Mouse (Mus musculus): ENCODE results near the gene Bnc2. TPM values are rescaled to one million over a fixed set of nuclear protein-coding genes. Genes with fewer than 3 reads are reported as not detected.

The Bnc2 gene
- total and polyA plus RNA-seq, 3 experiments: 0.55 TPM; not detected in 2

- H3K9me3 ChIP-seq (replicated peaks): peaks cover 45% of the 10 kb centered on the region
- no peak overlapping the region for H3K4me3 ChIP-seq (ENCODE audit: low read depth, low read length)
- no peak for TF ChIP-seq POLR2AphosphoS5 (IDR thresholded peaks at IDR 0.05; ENCODE audit: insufficient replicate concordance, low read depth, low read length)
- TF ChIP-seq GATA2 (IDR thresholded peaks at IDR 0.05; ENCODE audit: borderline replicate concordance, low read depth, low read length): no peak
- no peak for TF ChIP-seq TAL1 (conservative IDR thresholded peaks at IDR 0.05; ENCODE audit: low read depth, low read length)
- no peak for TF ChIP-seq GATA1 (IDR thresholded peaks at IDR 0.05; ENCODE audit: borderline replicate concordance, low read length)
- no peak for TF ChIP-seq CTCF (IDR thresholded peaks at IDR 0.05; ENCODE audit: low read depth, low read length)
- ATAC-seq (ENCODE audit: extremely low read depth, insufficient number of reproducible peaks, low FRiP score, poor library complexity, severe bottlenecking) (no peak), DNase-seq (ENCODE audit: low spot score) (no peak)
- no peaks in the 10 kb centered on the region for H3K27me3 ChIP-seq (ENCODE audit: insufficient read depth, low read length)
- H3K4me1 ChIP-seq (ENCODE audit: insufficient read depth, low read depth, low read length): no peaks in the 10 kb centered on the region
- H3K36me3 ChIP-seq (replicated peaks): no peaks in the 10 kb centered on the region
Observed at GRCm38 (mm10) chr4:84674318-84675170, 531 bp downstream of the Bnc2 start.

GRCm38 (mm10) chr4:84673681-84674307 lies 1.3 kb downstream of the Bnc2 start:
- H3K27me3 ChIP-seq (ENCODE audit: insufficient read depth, low read length): no peaks in the 10 kb centered on the region
- H3K9me3 ChIP-seq (replicated peaks): peaks cover 45% of the 10 kb centered on the region
- no peaks in the 10 kb centered on the region for H3K4me1 ChIP-seq (ENCODE audit: insufficient read depth, low read depth, low read length)
- no peak overlapping the region for H3K4me3 ChIP-seq (ENCODE audit: low read depth, low read length)
- DNase-seq (ENCODE audit: low spot score): no peak
- ATAC-seq (ENCODE audit: extremely low read depth, insufficient number of reproducible peaks, low FRiP score, poor library complexity, severe bottlenecking): no peak
- no peak for TF ChIP-seq GATA1 (IDR thresholded peaks at IDR 0.05; ENCODE audit: borderline replicate concordance, low read length)
- TF ChIP-seq POLR2AphosphoS5 (IDR thresholded peaks at IDR 0.05; ENCODE audit: insufficient replicate concordance, low read depth, low read length): no peak
- TF ChIP-seq CTCF (IDR thresholded peaks at IDR 0.05; ENCODE audit: low read depth, low read length): no peak
- TF ChIP-seq TAL1 (conservative IDR thresholded peaks at IDR 0.05; ENCODE audit: low read depth, low read length): no peak
- TF ChIP-seq GATA2 (IDR thresholded peaks at IDR 0.05; ENCODE audit: borderline replicate concordance, low read depth, low read length): no peak
- H3K36me3 ChIP-seq (replicated peaks): no peaks in the 10 kb centered on the region

- DNase-seq (ENCODE audit: low spot score) (no peak), ATAC-seq (ENCODE audit: extremely low read depth, insufficient number of reproducible peaks, low FRiP score, poor library complexity, severe bottlenecking) (no peak)
- H3K4me3 ChIP-seq (ENCODE audit: low read depth, low read length): no peak overlapping the region
- no peaks in the 10 kb centered on the region for H3K36me3 ChIP-seq (replicated peaks)
- peaks cover 42% of the 10 kb centered on the region for H3K9me3 ChIP-seq (replicated peaks)
- H3K27me3 ChIP-seq (ENCODE audit: insufficient read depth, low read length): no peaks in the 10 kb centered on the region
- H3K4me1 ChIP-seq (ENCODE audit: insufficient read depth, low read depth, low read length): no peaks in the 10 kb centered on the region
- TF ChIP-seq GATA1 (IDR thresholded peaks at IDR 0.05; ENCODE audit: borderline replicate concordance, low read length): no peak
- no peak for TF ChIP-seq POLR2AphosphoS5 (IDR thresholded peaks at IDR 0.05; ENCODE audit: insufficient replicate concordance, low read depth, low read length)
- TF ChIP-seq TAL1 (conservative IDR thresholded peaks at IDR 0.05; ENCODE audit: low read depth, low read length): no peak
- no peak for TF ChIP-seq CTCF (IDR thresholded peaks at IDR 0.05; ENCODE audit: low read depth, low read length)
- TF ChIP-seq GATA2 (IDR thresholded peaks at IDR 0.05; ENCODE audit: borderline replicate concordance, low read depth, low read length): no peak
Observed at GRCm38 (mm10) chr4:84672181-84672791, 2.8 kb downstream of the Bnc2 start.

GRCm38 (mm10) chr4:84670996-84671395 lies 4.1 kb downstream of the Bnc2 start:
- TF ChIP-seq POLR2AphosphoS5 (IDR thresholded peaks at IDR 0.05; ENCODE audit: insufficient replicate concordance, low read depth, low read length) (no peak), GATA2 (IDR thresholded peaks at IDR 0.05; ENCODE audit: borderline replicate concordance, low read depth, low read length) (no peak), CTCF (IDR thresholded peaks at IDR 0.05; ENCODE audit: low read depth, low read length) (no peak), TAL1 (conservative IDR thresholded peaks at IDR 0.05; ENCODE audit: low read depth, low read length) (no peak), GATA1 (IDR thresholded peaks at IDR 0.05; ENCODE audit: borderline replicate concordance, low read length) (no peak)
- H3K36me3 ChIP-seq (replicated peaks): no peaks in the 10 kb centered on the region
- peaks cover 39% of the 10 kb centered on the region for H3K9me3 ChIP-seq (replicated peaks)
- no peak for ATAC-seq (ENCODE audit: extremely low read depth, insufficient number of reproducible peaks, low FRiP score, poor library complexity, severe bottlenecking)
- no peaks in the 10 kb centered on the region for H3K27me3 ChIP-seq (ENCODE audit: insufficient read depth, low read length)
- H3K4me1 ChIP-seq (ENCODE audit: insufficient read depth, low read depth, low read length): no peaks in the 10 kb centered on the region
- no peak overlapping the region for H3K4me3 ChIP-seq (ENCODE audit: low read depth, low read length)
- DNase-seq (ENCODE audit: low spot score): no peak

DNA sequence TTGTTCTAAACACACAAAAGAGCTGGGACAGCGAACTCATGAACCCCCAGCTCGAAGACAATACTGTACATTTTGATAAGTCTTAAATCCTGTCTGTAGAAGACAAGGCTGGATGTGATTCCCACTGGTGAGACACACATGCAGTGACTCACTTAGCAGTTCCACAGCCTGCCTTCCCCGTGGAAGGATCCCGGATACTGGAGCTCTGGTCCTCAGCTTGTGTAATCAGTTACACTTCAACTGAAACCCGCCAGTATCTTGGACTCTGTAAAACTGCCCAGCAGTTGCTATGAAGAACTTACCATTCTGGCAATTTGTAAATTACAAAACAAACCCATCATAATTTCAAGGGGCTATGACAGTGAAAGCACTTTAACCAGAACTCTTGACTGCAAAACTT lies 5.4 kb downstream of the Bnc2 start:
- Histone ChIP-seq H3K9me3 (replicated peaks) (peaks cover 25% of the 10 kb centered on the region), H3K4me3 (ENCODE audit: low read depth, low read length) (no peak overlapping the region), H3K27me3 (ENCODE audit: insufficient read depth, low read length) (no peaks in the 10 kb centered on the region), H3K4me1 (ENCODE audit: insufficient read depth, low read depth, low read length) (no peaks in the 10 kb centered on the region), H3K36me3 (replicated peaks) (no peaks in the 10 kb centered on the region)
- TF ChIP-seq GATA1 (IDR thresholded peaks at IDR 0.05; ENCODE audit: borderline replicate concordance, low read length): no peak
- TF ChIP-seq TAL1 (conservative IDR thresholded peaks at IDR 0.05; ENCODE audit: low read depth, low read length): no peak
- no peak for TF ChIP-seq GATA2 (IDR thresholded peaks at IDR 0.05; ENCODE audit: borderline replicate concordance, low read depth, low read length)
- no peak for TF ChIP-seq POLR2AphosphoS5 (IDR thresholded peaks at IDR 0.05; ENCODE audit: insufficient replicate concordance, low read depth, low read length)
- no peak for TF ChIP-seq CTCF (IDR thresholded peaks at IDR 0.05; ENCODE audit: low read depth, low read length)
- no peak for ATAC-seq (ENCODE audit: extremely low read depth, insufficient number of reproducible peaks, low FRiP score, poor library complexity, severe bottlenecking)
- DNase-seq (ENCODE audit: low spot score): no peak

Measured in G1E (cell line).